In genomic region chrX:99291965-99292364, GRCm38 (mm10) we compare ENCODE assay signal across 11 mouse cellular contexts.
DNase-seq lines count a peak whose midpoint lies in the region; ATAC-seq and TF ChIP-seq lines count a peak whose summit lies in the region.
"Had no signal": no experiment of that assay in that cellular context is flagged by ENCODE, and none has a peak within 500 bp of the region (broad histone marks: within the 10 kb centered on the region; RNA-seq: fewer than 3 reads in every experiment).

No protein-coding gene starts in this region.

- no peak overlapping the region for H3K4me3 ChIP-seq in forebrain, embryonic 10.5 days
- H3K4me3 ChIP-seq in forebrain, embryonic 14.5 days (ENCODE audit: low read depth, low read length), result no peak overlapping the region
- no peak overlapping the region for H3K4me3 ChIP-seq in hindbrain, embryonic 15.5 days
- H3K4me3 ChIP-seq in hindbrain, postnatal 0 days (ENCODE audit: low read length), result no peak overlapping the region
- H3K4me3 ChIP-seq in midbrain, embryonic 10.5 days, result no peak overlapping the region
- no peak overlapping the region for H3K4me3 ChIP-seq in midbrain, embryonic 11.5 days (ENCODE audit: low read depth, low read length)
- no peak overlapping the region for H3K4me3 ChIP-seq in stomach, embryonic 15.5 days (replicated peaks)
- H3K4me3 ChIP-seq: midbrain, embryonic 12.5 days had no signal

- H3K4me2 ChIP-seq in forebrain, embryonic 14.5 days (ENCODE audit: low read length), result no peak overlapping the region
- no peak overlapping the region for H3K4me2 ChIP-seq in hindbrain, embryonic 15.5 days
- no peak overlapping the region for H3K4me2 ChIP-seq in hindbrain, postnatal 0 days (ENCODE audit: low read depth, low read length)
- H3K4me2 ChIP-seq in midbrain, embryonic 11.5 days, result no peak overlapping the region
- H3K4me2 ChIP-seq in stomach, embryonic 15.5 days, result no peak overlapping the region
- H3K4me2 ChIP-seq: midbrain, embryonic 12.5 days had no signal

- H3K4me1 ChIP-seq in forebrain, embryonic 10.5 days, result peaks cover 40% of the 10 kb centered on the region
- no peaks in the 10 kb centered on the region for H3K4me1 ChIP-seq in forebrain, embryonic 14.5 days (ENCODE audit: control insufficient read depth, insufficient read depth, low read length)
- H3K4me1 ChIP-seq in hindbrain, embryonic 15.5 days (replicated peaks), result 0 out of 2 replicates have a peak, but pooled peaks cover 4% of the 10 kb centered on the region
- no peaks in the 10 kb centered on the region for H3K4me1 ChIP-seq in hindbrain, postnatal 0 days (ENCODE audit: insufficient read depth, low read length)
- H3K4me1 ChIP-seq in midbrain, embryonic 10.5 days, result peaks cover 36% of the 10 kb centered on the region
- H3K4me1 ChIP-seq in midbrain, embryonic 11.5 days (ENCODE audit: control insufficient read depth, insufficient read depth, low read length), result peaks cover 6% of the 10 kb centered on the region
- peaks cover 6% of the 10 kb centered on the region; the same call in 1 of the 2 replicates for H3K4me1 ChIP-seq in stomach, embryonic 15.5 days

- H3K36me3 ChIP-seq in forebrain, embryonic 10.5 days (replicated peaks), result no peaks in the 10 kb centered on the region
- H3K36me3 ChIP-seq in forebrain, embryonic 14.5 days (ENCODE audit: control insufficient read depth, insufficient read depth, low read length), result no peaks in the 10 kb centered on the region
- no peaks in the 10 kb centered on the region for H3K36me3 ChIP-seq in hindbrain, embryonic 15.5 days
- no peaks in the 10 kb centered on the region for H3K36me3 ChIP-seq in hindbrain, postnatal 0 days (ENCODE audit: insufficient read depth, low read length)
- no peaks in the 10 kb centered on the region for H3K36me3 ChIP-seq in midbrain, embryonic 10.5 days
- H3K36me3 ChIP-seq in midbrain, embryonic 11.5 days (ENCODE audit: control insufficient read depth, insufficient read depth, low read length), result no peaks in the 10 kb centered on the region
- H3K36me3 ChIP-seq in stomach, embryonic 15.5 days, result no peaks in the 10 kb centered on the region
- H3K36me3 ChIP-seq: midbrain, embryonic 12.5 days had no signal

- no peak for TF ChIP-seq CTCF in hindbrain, postnatal 0 days (IDR thresholded peaks at IDR 0.05; ENCODE audit: low read depth)

- intact Hi-C loops in gastrocnemius, postnatal 14 days (cut with DNase I; ENCODE audit: low total_unique reads), result no loop called here

- ATAC-seq in forebrain, embryonic 14.5 days, result no peak
- ATAC-seq in hindbrain, embryonic 15.5 days (ENCODE audit: low FRiP score, low read depth), result no peak
- no peak for ATAC-seq in hindbrain, postnatal 0 days
- no peak for ATAC-seq in midbrain, embryonic 11.5 days (ENCODE audit: low FRiP score)
- no peak for ATAC-seq in stomach, embryonic 15.5 days (ENCODE audit: insufficient read depth, low FRiP score, low read depth)

- H3K9ac ChIP-seq in forebrain, embryonic 14.5 days (ENCODE audit: low read length), result no peak overlapping the region
- no peak overlapping the region for H3K9ac ChIP-seq in hindbrain, embryonic 15.5 days
- no peak overlapping the region for H3K9ac ChIP-seq in hindbrain, postnatal 0 days (replicated peaks; ENCODE audit: low read length)
- no peak overlapping the region for H3K9ac ChIP-seq in midbrain, embryonic 11.5 days (ENCODE audit: low read length)
- H3K9ac ChIP-seq in stomach, embryonic 15.5 days, result no peak overlapping the region
- H3K9ac ChIP-seq: midbrain, embryonic 12.5 days had no signal

- H3K27ac ChIP-seq in forebrain, embryonic 10.5 days, result peak overlapping the region; percentile 79
- no peak overlapping the region; the same call in 1 of the 2 replicates for H3K27ac ChIP-seq in forebrain, embryonic 14.5 days (ENCODE audit: low read depth, low read length)
- peak overlapping the region; percentile 45; the same call in 1 of the 2 replicates for H3K27ac ChIP-seq in hindbrain, embryonic 15.5 days (replicated peaks)
- H3K27ac ChIP-seq in hindbrain, postnatal 0 days, result no peak overlapping the region
- peak overlapping the region; percentile 74 for H3K27ac ChIP-seq in midbrain, embryonic 10.5 days (replicated peaks)
- H3K27ac ChIP-seq in midbrain, embryonic 11.5 days (ENCODE audit: low read depth, low read length), result no peak overlapping the region
- H3K27ac ChIP-seq in stomach, embryonic 15.5 days, result peak overlapping the region; percentile 33; the same call in 1 of the 2 replicates
- H3K27ac ChIP-seq: midbrain, embryonic 12.5 days had no signal

- no peak for DNase-seq in forebrain, embryonic 10.5 days (ENCODE audit: extremely low spot score, low spot score)
- DNase-seq in forebrain, embryonic 14.5 days (ENCODE audit: low spot score), result no peak
- DNase-seq in hindbrain, postnatal 0 days (ENCODE audit: low spot score), result no peak
- DNase-seq in midbrain, embryonic 10.5 days (ENCODE audit: low spot score), result no peak
- no peak for DNase-seq in midbrain, embryonic 11.5 days (ENCODE audit: low spot score, missing footprints)
- DNase-seq in gastrocnemius, postnatal 14 days, result no peak
- DNase-seq: layer of hippocampus, adult 9-11 months; thymus, postnatal 36 days had no signal

- peaks cover 100% of the 10 kb centered on the region for H3K27me3 ChIP-seq in forebrain, embryonic 10.5 days (ENCODE audit: poor library complexity, severe bottlenecking)
- H3K27me3 ChIP-seq in forebrain, embryonic 14.5 days (replicated peaks; ENCODE audit: control insufficient read depth, insufficient read depth, low read length), result no peaks in the 10 kb centered on the region
- peaks cover 39% of the 10 kb centered on the region; the same call in 1 of the 2 replicates for H3K27me3 ChIP-seq in hindbrain, embryonic 15.5 days
- no peaks in the 10 kb centered on the region; the same call in 1 of the 2 replicates for H3K27me3 ChIP-seq in hindbrain, postnatal 0 days (ENCODE audit: insufficient read depth, low read length)
- H3K27me3 ChIP-seq in midbrain, embryonic 10.5 days (ENCODE audit: low read depth, poor library complexity, severe bottlenecking), result peaks cover 100% of the 10 kb centered on the region
- peaks cover 40% of the 10 kb centered on the region for H3K27me3 ChIP-seq in midbrain, embryonic 11.5 days (ENCODE audit: control insufficient read depth, insufficient read depth, low read length)
- H3K27me3 ChIP-seq in stomach, embryonic 15.5 days (replicated peaks), result peaks cover 8% of the 10 kb centered on the region; the same call in 1 of the 2 replicates

- WGBS in forebrain, embryonic 10.5 days, result 66% methylated on average over 5 of the region's 5 CpGs
- WGBS in forebrain, embryonic 14.5 days, result 70% methylated on average over 5 of the region's 5 CpGs
- 42% methylated on average over 5 of the region's 5 CpGs for WGBS in hindbrain, embryonic 15.5 days
- 62% methylated on average over 5 of the region's 5 CpGs for WGBS in hindbrain, postnatal 0 days
- WGBS in midbrain, embryonic 10.5 days, result 59% methylated on average over 5 of the region's 5 CpGs
- WGBS in midbrain, embryonic 11.5 days, result 55% methylated on average over 5 of the region's 5 CpGs
- 40% methylated on average over 5 of the region's 5 CpGs for WGBS in stomach, embryonic 15.5 days

- H3K9me3 ChIP-seq in forebrain, embryonic 10.5 days, result no peaks in the 10 kb centered on the region
- no peaks in the 10 kb centered on the region for H3K9me3 ChIP-seq in forebrain, embryonic 14.5 days (replicated peaks; ENCODE audit: control insufficient read depth, low read length)
- H3K9me3 ChIP-seq in hindbrain, embryonic 15.5 days, result no peaks in the 10 kb centered on the region
- no peaks in the 10 kb centered on the region for H3K9me3 ChIP-seq in hindbrain, postnatal 0 days (ENCODE audit: low read length)
- no peaks in the 10 kb centered on the region for H3K9me3 ChIP-seq in midbrain, embryonic 10.5 days (replicated peaks)
- H3K9me3 ChIP-seq in midbrain, embryonic 11.5 days (ENCODE audit: control insufficient read depth, low read length), result no peaks in the 10 kb centered on the region
- no peaks in the 10 kb centered on the region for H3K9me3 ChIP-seq in stomach, embryonic 15.5 days
- H3K9me3 ChIP-seq: midbrain, embryonic 12.5 days had no signal

Comparison
In these comparisons a context has a peak if more than half of its experiments do, and no peak if none do; other contexts are left out.
1. H3K27ac ChIP-seq: peak in forebrain, embryonic 10.5 days (single experiment), hindbrain, embryonic 15.5 days (single experiment), midbrain, embryonic 10.5 days (single experiment) and stomach, embryonic 15.5 days (single experiment); none in forebrain, embryonic 14.5 days (single experiment), hindbrain, postnatal 0 days (single experiment) and midbrain, embryonic 11.5 days (single experiment).